Mouse (Mus musculus): ENCODE measurements around the gene Sh2d5. TPM values are rescaled to one million over a fixed set of nuclear protein-coding genes. Genes with fewer than 3 reads are reported as not detected.

Sh2d5 gene
- polyA plus RNA-seq, 2 experiments, result 0.77 to 1.6 TPM

GRCm38 (mm10) chr4:138282834-138283233 lies 32.6 kb downstream of the Sh2d5 start:
- TF ChIP-seq POLR2A (IDR thresholded peaks at IDR 0.05; ENCODE audit: borderline replicate concordance, extremely low read depth, insufficient read depth, insufficient read length), result no peak
- no peak overlapping the region for H3K27ac ChIP-seq (replicated peaks; ENCODE audit: low read depth, low read length)
- no peaks in the 10 kb centered on the region for H3K36me3 ChIP-seq (ENCODE audit: control insufficient read depth, insufficient read depth, low read length)
- H3K9me3 ChIP-seq (ENCODE audit: control insufficient read depth, low read length), result no peaks in the 10 kb centered on the region
- peak; percentile 73 for DNase-seq (ENCODE audit: low spot score)
- H3K4me3 ChIP-seq (replicated peaks; ENCODE audit: low read length), result no peak overlapping the region
- H3K27me3 ChIP-seq (ENCODE audit: control insufficient read depth, insufficient read depth, low read length), result no peaks in the 10 kb centered on the region
- 28% methylated on average over 4 of the region's 4 CpGs for WGBS
- H3K4me1 ChIP-seq (ENCODE audit: control insufficient read depth, insufficient read depth, low read length), result no peaks in the 10 kb centered on the region
- ATAC-seq (ENCODE audit: low FRiP score, low read depth), result 0 out of 2 replicates have a peak, but pooled peaks have one; percentile 26
- H3K4me2 ChIP-seq (replicated peaks; ENCODE audit: low read depth, low read length, severe bottlenecking), result no peak overlapping the region
- H3K9ac ChIP-seq (ENCODE audit: low read depth, low read length, severe bottlenecking), result no peak overlapping the region

GRCm38 (mm10) chr4:138286411-138286810 lies 36.2 kb downstream of the Sh2d5 start:
- no peaks in the 10 kb centered on the region for H3K9me3 ChIP-seq (ENCODE audit: control insufficient read depth, low read length)
- H3K4me2 ChIP-seq (replicated peaks; ENCODE audit: low read depth, low read length, severe bottlenecking), result no peak overlapping the region
- TF ChIP-seq POLR2A (IDR thresholded peaks at IDR 0.05; ENCODE audit: borderline replicate concordance, extremely low read depth, insufficient read depth, insufficient read length), result no peak
- no peak overlapping the region for H3K4me3 ChIP-seq (replicated peaks; ENCODE audit: low read length)
- no peak overlapping the region for H3K27ac ChIP-seq (replicated peaks; ENCODE audit: low read depth, low read length)
- no peaks in the 10 kb centered on the region for H3K36me3 ChIP-seq (ENCODE audit: control insufficient read depth, insufficient read depth, low read length)
- DNase-seq (ENCODE audit: low spot score) (no peak), ATAC-seq (ENCODE audit: low FRiP score, low read depth) (no peak)
- no peaks in the 10 kb centered on the region for H3K4me1 ChIP-seq (ENCODE audit: control insufficient read depth, insufficient read depth, low read length)
- H3K27me3 ChIP-seq (ENCODE audit: control insufficient read depth, insufficient read depth, low read length), result no peaks in the 10 kb centered on the region
- 81% methylated on average over 12 of the region's 12 CpGs for WGBS
- no peak overlapping the region for H3K9ac ChIP-seq (ENCODE audit: low read depth, low read length, severe bottlenecking)

GRCm38 (mm10) chr4:138288691-138289090 lies 38.5 kb downstream of the Sh2d5 start:
- Histone ChIP-seq H3K4me3 (replicated peaks; ENCODE audit: low read length) (no peak overlapping the region), H3K9me3 (ENCODE audit: control insufficient read depth, low read length) (no peaks in the 10 kb centered on the region), H3K27ac (replicated peaks; ENCODE audit: low read depth, low read length) (no peak overlapping the region), H3K9ac (ENCODE audit: low read depth, low read length, severe bottlenecking) (no peak overlapping the region), H3K4me2 (replicated peaks; ENCODE audit: low read depth, low read length, severe bottlenecking) (no peak overlapping the region), H3K36me3 (ENCODE audit: control insufficient read depth, insufficient read depth, low read length) (no peaks in the 10 kb centered on the region), H3K4me1 (ENCODE audit: control insufficient read depth, insufficient read depth, low read length) (no peaks in the 10 kb centered on the region), H3K27me3 (ENCODE audit: control insufficient read depth, insufficient read depth, low read length) (no peaks in the 10 kb centered on the region)
- WGBS, result 77% methylated on average over 7 of the region's 7 CpGs
- DNase-seq (ENCODE audit: low spot score) (no peak), ATAC-seq (ENCODE audit: low FRiP score, low read depth) (no peak)
- no peak for TF ChIP-seq POLR2A (IDR thresholded peaks at IDR 0.05; ENCODE audit: borderline replicate concordance, extremely low read depth, insufficient read depth, insufficient read length)

GRCm38 (mm10) chr4:138292028-138292427 lies 41.8 kb downstream of the Sh2d5 start:
- H3K4me1 ChIP-seq (ENCODE audit: control insufficient read depth, insufficient read depth, low read length), result no peaks in the 10 kb centered on the region
- H3K36me3 ChIP-seq (ENCODE audit: control insufficient read depth, insufficient read depth, low read length), result no peaks in the 10 kb centered on the region
- H3K27ac ChIP-seq (replicated peaks; ENCODE audit: low read depth, low read length), result no peak overlapping the region
- H3K27me3 ChIP-seq (ENCODE audit: control insufficient read depth, insufficient read depth, low read length), result no peaks in the 10 kb centered on the region
- no peaks in the 10 kb centered on the region for H3K9me3 ChIP-seq (ENCODE audit: control insufficient read depth, low read length)
- no peak overlapping the region for H3K9ac ChIP-seq (ENCODE audit: low read depth, low read length, severe bottlenecking)
- DNase-seq (ENCODE audit: low spot score), result no peak
- no peak overlapping the region for H3K4me2 ChIP-seq (replicated peaks; ENCODE audit: low read depth, low read length, severe bottlenecking)
- TF ChIP-seq POLR2A (IDR thresholded peaks at IDR 0.05; ENCODE audit: borderline replicate concordance, extremely low read depth, insufficient read depth, insufficient read length), result no peak
- no peak for ATAC-seq (ENCODE audit: low FRiP score, low read depth)
- WGBS, result 91% methylated on average over 13 of the region's 13 CpGs
- H3K4me3 ChIP-seq (replicated peaks; ENCODE audit: low read length), result no peak overlapping the region

GRCm38 (mm10) chr4:138293261-138293948 lies 43.2 kb downstream of the Sh2d5 start:
- H3K9ac ChIP-seq (ENCODE audit: low read depth, low read length, severe bottlenecking), result no peak overlapping the region
- H3K4me2 ChIP-seq (replicated peaks; ENCODE audit: low read depth, low read length, severe bottlenecking), result no peak overlapping the region
- H3K36me3 ChIP-seq (ENCODE audit: control insufficient read depth, insufficient read depth, low read length), result no peaks in the 10 kb centered on the region
- H3K27ac ChIP-seq (replicated peaks; ENCODE audit: low read depth, low read length), result no peak overlapping the region
- no peaks in the 10 kb centered on the region for H3K27me3 ChIP-seq (ENCODE audit: control insufficient read depth, insufficient read depth, low read length)
- TF ChIP-seq POLR2A (IDR thresholded peaks at IDR 0.05; ENCODE audit: borderline replicate concordance, extremely low read depth, insufficient read depth, insufficient read length), result no peak
- no peak for ATAC-seq (ENCODE audit: low FRiP score, low read depth)
- no peaks in the 10 kb centered on the region for H3K9me3 ChIP-seq (ENCODE audit: control insufficient read depth, low read length)
- 71% methylated on average over 17 of the region's 18 CpGs for WGBS
- H3K4me3 ChIP-seq (replicated peaks; ENCODE audit: low read length), result no peak overlapping the region
- H3K4me1 ChIP-seq (ENCODE audit: control insufficient read depth, insufficient read depth, low read length), result no peaks in the 10 kb centered on the region
- DNase-seq (ENCODE audit: low spot score), result no peak
